Mouse (Mus musculus): Measurements from ENCODE around the gene Nap1l5.

GRCm38 (mm10) chr6:58913971-58914370 lies 7.1 kb upstream of the Nap1l5 start:
- TF ChIP-seq CTCF (IDR thresholded peaks at IDR 0.05; ENCODE audit: low read depth), result no peak
- no peak for TF ChIP-seq EP300 (IDR thresholded peaks at IDR 0.05; ENCODE audit: low read depth)

Data from liver, postnatal 0 days (tissue).